Mouse (Mus musculus) intestine, postnatal 0 days (tissue): ENCODE data around the gene Tmem260. TPM values are rescaled to one million over a fixed set of nuclear protein-coding genes. Genes with fewer than 3 reads are reported as not detected.
"Not testable (repeated sequence)": the region's sequence is repeated elsewhere in the genome, so short reads cannot be mapped to it uniquely, and the experiment has no call there.

Experiments used
- ATAC-seq: fragments of 200-750 bp; cut with Nextera tagmentation; 2 replicates; pipeline ENCODE4 v1.8.0; 2017; ENCODE audit warnings: mild to moderate bottlenecking, moderate TSS enrichment, moderate library complexity
- H3K27ac ChIP-seq: fragments of 300-500 bp; sonication (generic); 2 replicates; pipeline ENCODE4 v1.5.1; 2014; ENCODE audit warnings: mild to moderate bottlenecking, low read depth, low read length, moderate library complexity
- H3K27me3 ChIP-seq: fragments of 300-500 bp; sonication (generic); replicated peaks from 2 replicates; pipeline ENCODE4 v1.6.1; 2014; ENCODE audit warnings: low read length, mixed read lengths; ENCODE audit not compliant: control insufficient read depth, insufficient read depth
- H3K36me3 ChIP-seq: fragments of 300-500 bp; sonication (generic); 2 replicates; pipeline ENCODE4 v1.6.1; 2014; ENCODE audit warnings: mild to moderate bottlenecking, moderate library complexity; ENCODE audit not compliant: control insufficient read depth, insufficient read depth
- H3K4me1 ChIP-seq: fragments of 300-500 bp; sonication (generic); replicated peaks from 2 replicates; pipeline ENCODE4 v1.6.1; 2014; ENCODE audit warnings: antibody characterized with exemption, low read length, mixed read lengths; ENCODE audit not compliant: control insufficient read depth, insufficient read depth
- H3K4me2 ChIP-seq: fragments of 300-500 bp; sonication (generic); replicated peaks from 2 replicates; pipeline ENCODE4 v1.6.1; 2014; ENCODE audit warnings: low read depth, mild to moderate bottlenecking, moderate library complexity
- H3K4me3 ChIP-seq: fragments of 300-500 bp; sonication (generic); 2 replicates; pipeline ENCODE4 v1.5.1; 2014; ENCODE audit warnings: low read depth, low read length
- H3K9ac ChIP-seq: fragments of 300-500 bp; sonication (generic); 2 replicates; pipeline ENCODE4 v1.6.1; 2014; ENCODE audit warnings: mild to moderate bottlenecking, low read depth, low read length
- H3K9me3 ChIP-seq: fragments of 300-500 bp; sonication (generic); 2 replicates; pipeline ENCODE4 v1.6.1; 2016; ENCODE audit warnings: mixed run types; ENCODE audit not compliant: control insufficient read depth
- CTCF ChIP-seq: sonication (generic); IDR thresholded peaks from 2 replicates; pipeline ENCODE4 v1.5.1; 2016; ENCODE audit warnings: low read depth, mild to moderate bottlenecking, control low read depth, antibody characterized with exemption, moderate library complexity
- WGBS: fragments of 180-500 bp; shearing (Covaris S2); extraction: QIAGEN DNeasy Blood & Tissue Kit; methylation state at CpG from one replicate; pipeline ENCODE4 v1.1.7; 2014; 5-methylcytosine and 5-hydroxymethylcytosine counted together
- polyA plus RNA-seq: library from polyadenylated mRNA; unstranded; fragments of >200 nt; fragmentation: Nextera tagmentation; extraction: Ambion mirVana; gene quantifications from 2 replicates; pipeline ENCODE4 v1.2.1, GENCODE M21; 2015

Gene Tmem260
- polyA plus RNA-seq, 1 experiment from 2014 or later: 6.2 TPM

GRCm38 (mm10) chr14:48475370-48475769, 29.4 kb downstream of the Tmem260 start:
- Histone ChIP-seq H3K4me2 (no peak overlapping the region), H3K4me3 (no peak overlapping the region), H3K9ac (no peak overlapping the region), H3K27ac (no peak overlapping the region), H3K9me3 (no peaks in the 10 kb centered on the region), H3K4me1 (no peaks in the 10 kb centered on the region), H3K36me3 (peaks cover 17% of the 10 kb centered on the region), H3K27me3 (no peaks in the 10 kb centered on the region)
- 41% methylated on average over 1 of the region's 1 CpGs for WGBS
- no peak for TF ChIP-seq CTCF
- no peak for ATAC-seq

- H3K9ac ChIP-seq, ATAC-seq, H3K27me3 ChIP-seq, H3K4me1 ChIP-seq, H3K4me2 ChIP-seq, H3K4me3 ChIP-seq, H3K27ac ChIP-seq, H3K9me3 ChIP-seq: not testable (repeated sequence)
- 43% methylated on average over 3 of the region's 3 CpGs for WGBS
- H3K36me3 ChIP-seq: peaks cover 18% of the 10 kb centered on the region
Observed at GRCm38 (mm10) chr14:48475834-48476233, 29.9 kb downstream of the Tmem260 start.

DNA sequence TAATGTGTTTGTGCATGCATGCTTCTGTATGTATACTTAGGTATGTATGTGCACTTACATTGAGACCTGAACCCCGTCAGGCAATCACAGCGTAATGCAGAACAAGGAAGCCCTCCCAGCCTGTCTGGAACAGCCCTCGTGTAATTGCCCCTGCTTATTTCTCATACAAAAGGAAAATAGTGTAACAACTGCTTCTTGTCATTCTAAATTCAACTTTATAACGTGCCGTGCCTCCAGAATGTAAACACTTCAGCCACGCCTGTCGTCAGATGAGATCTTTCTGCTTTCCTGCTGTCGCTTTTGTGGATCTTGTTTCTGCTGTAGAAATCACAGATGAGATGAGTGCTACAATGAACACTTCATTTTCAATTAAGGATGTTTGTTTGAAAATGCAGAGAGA, 30.4 kb downstream of the Tmem260 start:
- H3K9ac ChIP-seq: no peak overlapping the region
- WGBS: 26% methylated on average over 8 of the region's 8 CpGs
- no peak for ATAC-seq
- no peaks in the 10 kb centered on the region for H3K27me3 ChIP-seq
- H3K36me3 ChIP-seq: peaks cover 18% of the 10 kb centered on the region
- TF ChIP-seq CTCF: no peak
- no peaks in the 10 kb centered on the region for H3K4me1 ChIP-seq
- H3K9me3 ChIP-seq: no peaks in the 10 kb centered on the region
- no peak overlapping the region; the same call in 1 of the 2 replicates for H3K4me2 ChIP-seq
- H3K4me3 ChIP-seq: no peak overlapping the region
- H3K27ac ChIP-seq: no peak overlapping the region

DNA sequence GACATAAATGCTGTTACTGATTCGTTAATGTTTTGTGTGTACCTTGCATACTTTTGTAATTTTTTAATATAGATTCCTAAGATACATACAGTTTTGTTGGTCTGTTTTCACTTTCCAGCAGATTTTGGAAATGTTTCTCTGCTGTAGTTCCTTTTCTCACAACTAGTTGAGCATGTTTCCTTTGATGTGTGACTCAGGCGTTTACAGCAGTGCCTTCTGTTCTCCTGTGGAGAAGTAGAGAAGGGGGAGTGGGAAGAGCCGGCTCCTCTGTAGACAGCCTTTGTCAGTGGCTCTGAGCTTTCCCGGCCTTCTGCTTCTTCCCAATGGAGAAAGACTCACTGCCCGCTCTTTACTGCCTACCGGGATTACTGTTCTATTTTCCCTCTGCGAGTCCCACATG, 35.7 kb downstream of the Tmem260 start:
- Histone ChIP-seq H3K27me3 (no peaks in the 10 kb centered on the region), H3K9me3 (no peaks in the 10 kb centered on the region), H3K4me3 (no peak overlapping the region), H3K9ac (no peak overlapping the region), H3K4me1 (no peaks in the 10 kb centered on the region), H3K27ac (no peak overlapping the region), H3K36me3 (peaks cover 18% of the 10 kb centered on the region), H3K4me2 (no peak overlapping the region)
- no peak for TF ChIP-seq CTCF
- ATAC-seq: no peak
- 60% methylated on average over 7 of the region's 7 CpGs for WGBS

GRCm38 (mm10) chr14:48482762-48483161, 36.8 kb downstream of the Tmem260 start:
- TF ChIP-seq CTCF: no peak
- H3K4me2 ChIP-seq: no peak overlapping the region
- H3K27ac ChIP-seq: no peak overlapping the region
- H3K9ac ChIP-seq: no peak overlapping the region
- peak; percentile 51; the same call in 1 of the 2 replicates for ATAC-seq
- H3K27me3 ChIP-seq: no peaks in the 10 kb centered on the region
- H3K4me1 ChIP-seq: no peaks in the 10 kb centered on the region
- H3K4me3 ChIP-seq: no peak overlapping the region
- WGBS: 53% methylated on average over 6 of the region's 6 CpGs
- H3K36me3 ChIP-seq: peaks cover 19% of the 10 kb centered on the region
- H3K9me3 ChIP-seq: no peaks in the 10 kb centered on the region

DNA sequence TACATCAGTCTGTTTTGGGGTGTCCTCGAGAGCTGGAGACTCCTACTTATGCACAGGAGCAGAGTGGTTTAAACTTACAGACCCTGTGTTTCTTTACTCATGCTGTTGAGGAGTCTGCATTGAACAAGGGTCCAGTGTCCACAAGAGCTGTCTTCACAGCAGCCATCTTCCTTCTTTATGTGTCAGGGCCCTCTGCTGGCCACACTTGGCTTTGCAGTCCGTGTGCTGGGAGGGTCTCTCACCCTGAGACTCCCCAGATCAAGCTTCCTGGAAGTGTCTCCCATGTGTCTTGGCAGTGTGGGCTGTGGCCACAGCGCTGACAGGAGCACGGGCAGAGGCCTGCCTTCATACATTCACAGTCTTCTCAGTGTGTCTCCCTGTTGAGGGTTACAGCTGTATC, 48.0 kb downstream of the Tmem260 start:
- TF ChIP-seq CTCF: peak; percentile 86
- WGBS: 24% methylated on average over 4 of the region's 4 CpGs

GRCm38 (mm10) chr14:48502573-48502972, 56.6 kb downstream of the Tmem260 start:
- no peak overlapping the region for H3K9ac ChIP-seq
- ATAC-seq: no peak
- H3K36me3 ChIP-seq: peaks cover 17% of the 10 kb centered on the region
- H3K27ac ChIP-seq: no peak overlapping the region
- no peak for TF ChIP-seq CTCF
- H3K4me1 ChIP-seq: no peaks in the 10 kb centered on the region
- H3K27me3 ChIP-seq: no peaks in the 10 kb centered on the region
- no peaks in the 10 kb centered on the region for H3K9me3 ChIP-seq
- H3K4me3 ChIP-seq: no peak overlapping the region
- no peak overlapping the region for H3K4me2 ChIP-seq
- 89% methylated on average over 7 of the region's 7 CpGs for WGBS

More for the DNA sequence above, 48.0 kb downstream of the Tmem260 start:
- peaks cover 31% of the 10 kb centered on the region for H3K36me3 ChIP-seq
- H3K4me2 ChIP-seq: no peak overlapping the region
- no peak overlapping the region for H3K9ac ChIP-seq
- no peaks in the 10 kb centered on the region for H3K9me3 ChIP-seq
- H3K27me3 ChIP-seq: no peaks in the 10 kb centered on the region
- no peak overlapping the region for H3K4me3 ChIP-seq
- no peak overlapping the region for H3K27ac ChIP-seq
- H3K4me1 ChIP-seq: no peaks in the 10 kb centered on the region
- peak; percentile 31; the same call in 1 of the 2 replicates for ATAC-seq
